Mouse (Mus musculus): ENCODE measurements around the gene Faim.

Faim gene

GRCm38 (mm10) chr9:98985800-98986475 lies at the start of gene Faim:
TSS of gene Faim (plus strand) at chr9:98986373.
- peak; percentile 98 for DNase-seq (ENCODE audit: low read depth, low spot score)

- DNase-seq (ENCODE audit: low read depth, low spot score) = no peak
These were observed 46.9 kb upstream of the Faim start for GRCm38 (mm10) chr9:98939290-98939689.

- no peak for DNase-seq (ENCODE audit: low read depth, low spot score)
These were observed 33.8 kb upstream of the Faim start for GRCm38 (mm10) chr9:98952171-98953050.

- no peak for DNase-seq (ENCODE audit: low read depth, low spot score)
These were observed 32.9 kb upstream of the Faim start for GRCm38 (mm10) chr9:98953291-98953690.

- no peak for DNase-seq (ENCODE audit: low read depth, low spot score)
These were observed 32.3 kb upstream of the Faim start for GRCm38 (mm10) chr9:98953830-98954229.

GRCm38 (mm10) chr9:98954391-98955102 lies 31.6 kb upstream of the Faim start:
- no peak for DNase-seq (ENCODE audit: low read depth, low spot score)

- no peak for DNase-seq (ENCODE audit: low read depth, low spot score)
These were observed 31.0 kb upstream of the Faim start, which contains the start of gene Foxl2 for GRCm38 (mm10) chr9:98955103-98955715. TSS of gene Foxl2 (plus strand) at chr9:98955288.

- no peak for DNase-seq (ENCODE audit: low read depth, low spot score)
These were observed 30.4 kb upstream of the Faim start for GRCm38 (mm10) chr9:98955716-98956224.

- no peak for DNase-seq (ENCODE audit: low read depth, low spot score)
These were observed 29.4 kb upstream of the Faim start for GRCm38 (mm10) chr9:98956591-98957381.

GRCm38 (mm10) chr9:98957751-98958351 lies 28.3 kb upstream of the Faim start:
- DNase-seq (ENCODE audit: low read depth, low spot score) = no peak

GRCm38 (mm10) chr9:98958628-98959027 lies 27.5 kb upstream of the Faim start:
- no peak for DNase-seq (ENCODE audit: low read depth, low spot score)

GRCm38 (mm10) chr9:98959851-98960250 lies 26.3 kb upstream of the Faim start:
- no peak for DNase-seq (ENCODE audit: low read depth, low spot score)

GRCm38 (mm10) chr9:98960348-98960747 lies 25.8 kb upstream of the Faim start:
- no peak for DNase-seq (ENCODE audit: low read depth, low spot score)

GRCm38 (mm10) chr9:98961591-98962477 lies 24.3 kb upstream of the Faim start:
- DNase-seq (ENCODE audit: low read depth, low spot score) = no peak

- no peak for DNase-seq (ENCODE audit: low read depth, low spot score)
These were observed 23.6 kb upstream of the Faim start for GRCm38 (mm10) chr9:98962478-98963142.

- DNase-seq (ENCODE audit: low read depth, low spot score) = no peak
These were observed 22.5 kb upstream of the Faim start for GRCm38 (mm10) chr9:98963661-98964060.

- DNase-seq (ENCODE audit: low read depth, low spot score) = no peak
These were observed 21.1 kb upstream of the Faim start for GRCm38 (mm10) chr9:98965084-98965483.

- no peak for DNase-seq (ENCODE audit: low read depth, low spot score)
These were observed 13.1 kb upstream of the Faim start for GRCm38 (mm10) chr9:98973101-98973521.

- no peak for DNase-seq (ENCODE audit: low read depth, low spot score)
These were observed 12.6 kb upstream of the Faim start for GRCm38 (mm10) chr9:98973561-98973960.

All from skeletal muscle tissue, adult 2 months (tissue).